Mouse (Mus musculus) B cell, adult 2 months (primary cell): ENCODE measurements around the gene Wap.

ENCODE experiments used
- DNase-seq, 2 experiments: peaks; one replicate each; pipeline ENCODE4 v3.0.0; 2022

The Wap gene

DNA sequence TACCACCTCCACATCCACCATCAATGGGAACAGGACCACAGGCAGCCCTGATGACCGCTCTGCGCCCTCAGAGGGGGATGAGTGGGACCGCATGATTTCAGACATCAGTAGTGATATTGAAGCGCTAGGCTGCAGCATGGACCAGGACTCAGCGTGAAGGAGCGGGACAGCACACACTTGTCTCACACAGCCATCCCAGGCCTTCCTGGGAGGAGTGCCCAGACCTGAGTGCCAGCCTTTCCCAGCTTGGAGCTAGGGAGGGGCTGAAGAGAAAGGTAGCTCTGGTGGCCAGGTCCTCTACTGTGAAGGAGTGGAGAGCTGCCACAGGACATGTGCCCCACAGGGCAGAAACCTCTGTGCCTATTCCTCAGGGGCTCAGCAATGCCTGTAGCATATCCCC, 42.2 kb downstream of the Wap start:
- DNase-seq, result no peak

- DNase-seq, result no peak
Measured at GRCm38 (mm10) chr11:6595339-6595738, 43.1 kb downstream of the Wap start.

- no peak for DNase-seq
Measured at GRCm38 (mm10) chr11:6594845-6595244, 43.6 kb downstream of the Wap start.

DNA sequence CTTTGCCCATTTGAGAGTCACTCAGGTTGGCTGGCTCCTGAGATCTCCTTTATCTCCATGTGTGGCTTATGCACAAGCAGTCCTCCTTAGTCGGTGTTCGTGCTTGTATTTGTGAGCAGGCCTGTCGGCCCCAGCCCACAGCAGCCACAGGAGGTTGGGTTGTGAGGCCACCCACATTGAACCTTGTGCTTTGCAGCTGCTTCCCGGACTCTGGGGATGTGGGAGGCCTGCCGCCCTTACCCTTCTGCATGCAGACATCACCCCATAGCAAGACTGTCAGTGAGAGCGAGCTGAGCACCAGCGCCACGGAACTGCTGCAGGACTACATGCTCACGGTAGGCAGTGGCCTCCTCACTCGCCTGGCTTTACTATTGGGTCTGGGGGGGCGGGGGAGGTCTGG, 45.0 kb downstream of the Wap start:
- no peak for DNase-seq

- DNase-seq, result no peak
Measured at GRCm38 (mm10) chr11:6590933-6591675, 47.3 kb downstream of the Wap start.

GRCm38 (mm10) chr11:6589838-6590237, 48.6 kb downstream of the Wap start:
- DNase-seq, result no peak

- peak; percentile 72 to 77 for DNase-seq
Measured at GRCm38 (mm10) chr11:6588295-6588694, 50.1 kb downstream of the Wap start.

- peak; percentile 31 to 40 for DNase-seq
Measured at GRCm38 (mm10) chr11:6587249-6587940, 51.0 kb downstream of the Wap start.

- DNase-seq, result peak; percentile 76 to 81
Measured at GRCm38 (mm10) chr11:6586660-6587059, 51.8 kb downstream of the Wap start.

DNA sequence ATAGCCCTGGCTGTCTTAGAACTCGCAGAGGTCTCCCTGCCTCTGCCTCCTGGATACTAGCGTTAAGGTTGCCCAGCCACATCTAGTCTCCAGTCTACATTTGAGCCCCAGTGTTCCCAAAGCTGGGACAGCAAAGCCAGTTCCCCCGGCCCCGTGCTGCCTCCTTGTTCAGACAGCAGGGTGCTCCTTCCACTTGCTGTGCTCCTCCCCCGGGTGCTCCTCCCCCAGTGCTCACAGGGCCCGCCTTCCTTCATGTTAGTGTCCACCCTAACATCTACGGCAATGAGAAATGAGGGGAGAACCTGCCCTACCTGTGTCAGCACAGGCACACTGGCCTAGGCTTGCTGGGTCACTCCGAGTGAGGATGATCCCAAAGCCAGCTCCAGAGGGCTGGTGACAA, 52.7 kb downstream of the Wap start:
- DNase-seq, result no peak
